Mouse (Mus musculus): ENCODE measurements around the gene Cyp27b1.

DNA sequence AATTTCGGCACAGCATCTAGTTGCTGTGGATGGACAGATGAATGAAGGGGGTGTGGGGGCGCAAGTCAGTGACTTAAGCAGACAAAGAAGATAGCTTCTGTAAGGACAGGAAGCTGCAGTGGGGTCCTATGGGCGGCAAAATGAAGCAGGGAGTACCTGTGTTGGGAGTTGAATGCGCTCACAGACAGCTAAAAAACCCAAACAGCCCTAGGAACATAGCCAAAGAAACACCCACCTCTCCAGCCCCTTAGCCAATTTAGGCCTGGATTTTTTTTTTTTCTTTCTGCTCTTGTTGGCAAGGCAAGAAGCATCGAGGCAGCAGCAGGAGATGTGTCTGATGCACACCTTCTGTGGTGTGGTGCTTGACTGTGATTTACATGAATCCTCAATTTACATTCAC lies 13.0 kb downstream of the Cyp27b1 start:
- no peak for TF ChIP-seq CTCF (IDR thresholded peaks at IDR 0.05; ENCODE audit: low read depth)
- TF ChIP-seq EP300 (IDR thresholded peaks at IDR 0.05; ENCODE audit: low read depth), result no peak

Measured in liver, embryonic 14.5 days (tissue).